Mouse (Mus musculus): ENCODE results near the gene Cabp2.
"Not testable (repeated sequence)": the region's sequence is repeated elsewhere in the genome, so short reads cannot be mapped to it uniquely, and the experiment has no call there.

The Cabp2 gene

GRCm38 (mm10) chr19:4122411-4123370 is 41.3 kb downstream of the Cabp2 start:
- in situ Hi-C loops (cut with MboI, MseI), result no loop called here

GRCm38 (mm10) chr19:4124432-4124831 is 43.1 kb downstream of the Cabp2 start:
- in situ Hi-C loops (cut with MboI, MseI), result no loop called here

- in situ Hi-C loops (cut with MboI, MseI), result not testable (repeated sequence)
These were observed 43.9 kb downstream of the Cabp2 start for GRCm38 (mm10) chr19:4125268-4125667.

- in situ Hi-C loops (cut with MboI, MseI), result no loop called here
These were observed 44.6 kb downstream of the Cabp2 start, which contains the start of gene Aip for GRCm38 (mm10) chr19:4125741-4126696. Gene Aip, minus strand, starts transcription at chr19:4125858.

- in situ Hi-C loops (cut with MboI, MseI), result no loop called here
These were observed 45.5 kb downstream of the Cabp2 start for GRCm38 (mm10) chr19:4126759-4127495.

- in situ Hi-C loops (cut with MboI, MseI), result no loop called here
These were observed 48.1 kb downstream of the Cabp2 start for GRCm38 (mm10) chr19:4129462-4129861.

- in situ Hi-C loops (cut with MboI, MseI), result no loop called here
These were observed 48.7 kb downstream of the Cabp2 start for GRCm38 (mm10) chr19:4130106-4130505.

GRCm38 (mm10) chr19:4131075-4131474 is 49.7 kb downstream of the Cabp2 start:
- in situ Hi-C loops (cut with MboI, MseI), result no loop called here

- in situ Hi-C loops (cut with MboI, MseI), result no loop called here
These were observed 50.4 kb downstream of the Cabp2 start for GRCm38 (mm10) chr19:4131768-4132167.

GRCm38 (mm10) chr19:4134354-4134753 is 53.0 kb downstream of the Cabp2 start:
- in situ Hi-C loops (cut with MboI, MseI), result no loop called here

GRCm38 (mm10) chr19:4135229-4135962 is 54.0 kb downstream of the Cabp2 start:
- in situ Hi-C loops (cut with MboI, MseI), result loop anchor here (5.0 kb wide), 1 partner anchor 78 kb away; the partner anchor contains the start of gene Gstp3

- in situ Hi-C loops (cut with MboI, MseI), result loop anchor here (5.0 kb wide), 1 partner anchor 79 kb away; the partner anchor contains the start of gene Gstp3
These were observed 54.6 kb downstream of the Cabp2 start for GRCm38 (mm10) chr19:4135963-4136345.

- in situ Hi-C loops (cut with MboI, MseI), result loop anchor here (5.0 kb wide), 1 partner anchor 79 kb away; the partner anchor contains the start of gene Gstp3
These were observed 55.1 kb downstream of the Cabp2 start for GRCm38 (mm10) chr19:4136463-4136862.

All from T-helper 2 cell (primary cell).